2 mouse cellular contexts compared by ENCODE assay signal in the genomic region with DNA sequence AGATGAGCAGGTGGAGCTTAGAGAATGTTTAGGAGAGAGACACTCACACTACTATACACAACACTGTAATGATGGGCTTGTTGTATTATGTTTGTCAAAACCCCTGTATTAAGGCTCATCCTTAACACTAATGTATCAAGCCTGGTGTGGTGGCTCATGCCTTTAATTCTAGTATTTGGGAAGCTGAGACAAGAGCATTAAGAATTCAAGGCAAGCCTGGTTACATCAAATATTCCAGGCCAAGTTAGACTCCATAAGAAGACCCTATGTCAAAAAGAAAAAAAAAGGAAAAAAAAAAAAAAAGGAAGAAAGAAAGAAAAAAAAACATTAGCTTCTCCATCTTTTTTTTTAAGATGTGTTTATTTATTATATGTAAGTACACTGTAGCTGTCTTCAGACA.
TF ChIP-seq lines count a peak whose summit lies in the region.

No protein-coding gene starts in this region.

TF ChIP-seq in CH12.LX, 34 proteins besides CTCF, POLR2A, EP300 and RAD21:
- TF ChIP-seq ELF1 (IDR thresholded peaks at IDR 0.05; ENCODE audit: low read depth, low read length) (no peak), POLR2AphosphoS2 (IDR thresholded peaks at IDR 0.05; ENCODE audit: low read depth, low read length) (0 out of 2 replicates have a peak, but pooled peaks have one; percentile 41), ZNF384 (IDR thresholded peaks at IDR 0.05; ENCODE audit: low read depth, low read length) (0 out of 2 replicates have a peak, but pooled peaks have one; percentile 31), USF2 (conservative IDR thresholded peaks at IDR 0.05; ENCODE audit: low read depth, low read length) (no peak), CHD1 (IDR thresholded peaks at IDR 0.05; ENCODE audit: low read depth, low read length) (peak; percentile 59; the same call in 1 of the 2 replicates)

TF ChIP-seq in MEL, 35 proteins besides CTCF, POLR2A, EP300 and RAD21:
- TF ChIP-seq NRF1 (IDR thresholded peaks at IDR 0.05; ENCODE audit: insufficient read depth, low read depth, low read length, poor library complexity, severe bottlenecking): no peak
- peak; percentile 53; the same call in 1 of the 2 replicates for TF ChIP-seq ZNF384 (IDR thresholded peaks at IDR 0.05; ENCODE audit: low read depth, low read length)
